Mouse (Mus musculus) CH12.LX (cell line): Measurements from ENCODE around the gene Srf. TPM values are rescaled to one million over a fixed set of nuclear protein-coding genes. Genes with fewer than 3 reads are reported as not detected.

Experiments used
- DNase-seq: peaks from one replicate; pipeline ENCODE4 v3.0.0-alpha.2; 2013; ENCODE audit errors: extremely low read depth
- H3K27ac ChIP-seq: 2 replicates; pipeline ENCODE4 v1.5.1; 2012; ENCODE audit warnings: low read depth, mild to moderate bottlenecking, control low read depth, moderate library complexity; ENCODE audit not compliant: insufficient read depth
- H3K27me3 ChIP-seq: replicated peaks from 2 replicates; pipeline ENCODE3; 2012; ENCODE audit warnings: inconsistent platforms
- H3K36me3 ChIP-seq, 2 experiments: replicated peaks in 1 of 2; 2 replicates each; pipeline versions ENCODE3 to v1.6.1; 2012; ENCODE audit warnings: inconsistent platforms in 1 of 2, low read length in 1 of 2, mild to moderate bottlenecking in 1 of 2, mixed read lengths in 1 of 2, moderate library complexity in 1 of 2; ENCODE audit not compliant: control insufficient read depth in 1 of 2, insufficient read depth in 1 of 2
- H3K4me1 ChIP-seq, 2 experiments: 2 replicates each; pipeline ENCODE4 v1.6.1; 2012; ENCODE audit warnings: inconsistent platforms in 1 of 2, moderate library complexity in 1 of 2; ENCODE audit not compliant: insufficient read depth in 2 of 2, control insufficient read depth in 1 of 2
- H3K4me2 ChIP-seq: 2 replicates; pipeline ENCODE4 v1.6.1; 2012; ENCODE audit warnings: low read depth, mild to moderate bottlenecking, control low read depth; ENCODE audit not compliant: poor library complexity, insufficient read depth, severe bottlenecking
- H3K4me3 ChIP-seq, 3 experiments: fragments of 150-350 bp in 1 of 3; sonication (generic) in 1 of 3; replicated peaks in 1 of 3; 2 replicates each; pipeline versions ENCODE3 to v1.5.1; 2011 to 2012; ENCODE audit warnings: low read depth in 2 of 3, low read length in 2 of 3, mild to moderate bottlenecking in 2 of 3, moderate library complexity in 2 of 3, control low read depth in 1 of 3, improper control_type of control experiment in 1 of 3, inconsistent platforms in 1 of 3, mixed read lengths in 1 of 3; ENCODE audit not compliant: poor library complexity in 1 of 3
- H3K79me2 ChIP-seq: replicated peaks from 2 replicates; pipeline ENCODE4 v1.6.1; 2012; ENCODE audit warnings: mild to moderate bottlenecking, moderate library complexity; ENCODE audit not compliant: control insufficient read depth, poor library complexity, insufficient read depth, severe bottlenecking; ENCODE audit errors: extremely low read depth
- H3K9ac ChIP-seq: 2 replicates; pipeline ENCODE4 v1.6.1; 2012; ENCODE audit warnings: low read depth, mild to moderate bottlenecking, control low read depth, moderate library complexity; ENCODE audit not compliant: insufficient read depth
- H3K9me3 ChIP-seq: replicated peaks from 2 replicates; pipeline ENCODE3; 2012; ENCODE audit warnings: low read length, inconsistent platforms, mixed read lengths
- E2F4 ChIP-seq: IDR thresholded peaks from 2 replicates; pipeline ENCODE4 v1.6.1; 2011; ENCODE audit warnings: low read depth, low read length, improper control_type of control experiment; ENCODE audit not compliant: insufficient replicate concordance
- GABPA ChIP-seq: IDR thresholded peaks from 2 replicates; pipeline ENCODE4 v1.6.1; 2012; ENCODE audit warnings: low read depth, low read length, improper control_type of control experiment, inconsistent platforms; ENCODE audit not compliant: insufficient replicate concordance
- HCFC1 ChIP-seq: IDR thresholded peaks from 2 replicates; pipeline ENCODE4 v1.6.1; 2012; ENCODE audit warnings: low read depth, mild to moderate bottlenecking, inconsistent platforms, low read length, improper control_type of control experiment
- IRF4 ChIP-seq: IDR thresholded peaks from 2 replicates; pipeline ENCODE4 v1.6.1; 2014; ENCODE audit warnings: low read depth, mild to moderate bottlenecking, inconsistent platforms, low read length, improper control_type of control experiment
- MAZ ChIP-seq: IDR thresholded peaks from 2 replicates; pipeline ENCODE4 v1.6.1; 2012; ENCODE audit warnings: low read depth, mild to moderate bottlenecking, inconsistent platforms, low read length, improper control_type of control experiment, moderate library complexity
- PAX5 ChIP-seq: IDR thresholded peaks from 2 replicates; pipeline ENCODE4 v1.6.1; 2012; ENCODE audit warnings: low read length, inconsistent platforms, mixed read lengths
- ZC3H11A ChIP-seq: IDR thresholded peaks from 2 replicates; pipeline ENCODE4 v1.6.1; 2012; ENCODE audit warnings: low read depth, mild to moderate bottlenecking, inconsistent platforms, low read length, improper control_type of control experiment
- ZKSCAN1 ChIP-seq: IDR thresholded peaks from 2 replicates; pipeline ENCODE4 v1.6.1; 2012; ENCODE audit warnings: low read depth, inconsistent platforms, low read length, improper control_type of control experiment, borderline replicate concordance
- ZMIZ1 ChIP-seq: IDR thresholded peaks from 2 replicates; pipeline ENCODE4 v1.6.1; 2012; ENCODE audit warnings: low read depth, mild to moderate bottlenecking, inconsistent platforms, low read length, improper control_type of control experiment
- dilution Hi-C: fragments of 300-500 bp; cut with MboI; formaldehyde crosslinking; loops from 2 replicates; pipeline ENCODE4 v1.14.3; 2020; ENCODE audit warnings: low sequenced_read_pairs; ENCODE audit not compliant: extremely low pct_unique_long_range_greater_than_20kb, extremely low pct_ligation_motif_present
- in situ Hi-C: fragments of 300-500 bp; cut with MboI; formaldehyde crosslinking; loops from 3 replicates; pipeline ENCODE4 v1.14.3; 2019; ENCODE audit warnings: low sequenced_read_pairs, low pct_ligation_motif_present, low pct_unique_long_range_greater_than_20kb, mixed read lengths
- polyA plus RNA-seq: library from polyadenylated mRNA; unstranded; fragments of >175 nt; gene quantifications from 2 replicates; pipeline ENCODE4 v1.2.1, GENCODE M21; 2012; ENCODE audit warnings: low read depth; ENCODE audit not compliant: insufficient read length
- total RNA-seq, 2 experiments: library from RNA; depleted of rRNA; stranded (reverse); fragments of 300-350 nt in 1 of 2; fragments of >200 nt in 1 of 2; gene quantifications; 2 replicates each; pipeline ENCODE4 v1.2.3; 2012 to 2014

The Srf gene
- total and polyA plus RNA-seq, 3 experiments = 38.2 to 81.6 (median 54.5) TPM

- H3K9me3 ChIP-seq = no peaks in the 10 kb centered on the region
- no peak for DNase-seq
- TF ChIP-seq IRF4 = no peak
- no peak for TF ChIP-seq ZC3H11A
- TF ChIP-seq, all 38 proteins: peak for 0
- H3K27me3 ChIP-seq = no peaks in the 10 kb centered on the region
- H3K9ac ChIP-seq = no peak overlapping the region
- H3K36me3 ChIP-seq = no peaks in the 10 kb centered on the region
- no peaks in the 10 kb centered on the region for H3K4me1 ChIP-seq
- H3K4me3 ChIP-seq = no peak overlapping the region
- in situ Hi-C loops (no loop called here), dilution Hi-C loops (no loop called here)
- H3K4me2 ChIP-seq = no peak overlapping the region
- H3K79me2 ChIP-seq = no peaks in the 10 kb centered on the region
- no peak overlapping the region for H3K27ac ChIP-seq
Observed at GRCm38 (mm10) chr17:46597956-46598355, 42.0 kb upstream of the Srf start.

DNA sequence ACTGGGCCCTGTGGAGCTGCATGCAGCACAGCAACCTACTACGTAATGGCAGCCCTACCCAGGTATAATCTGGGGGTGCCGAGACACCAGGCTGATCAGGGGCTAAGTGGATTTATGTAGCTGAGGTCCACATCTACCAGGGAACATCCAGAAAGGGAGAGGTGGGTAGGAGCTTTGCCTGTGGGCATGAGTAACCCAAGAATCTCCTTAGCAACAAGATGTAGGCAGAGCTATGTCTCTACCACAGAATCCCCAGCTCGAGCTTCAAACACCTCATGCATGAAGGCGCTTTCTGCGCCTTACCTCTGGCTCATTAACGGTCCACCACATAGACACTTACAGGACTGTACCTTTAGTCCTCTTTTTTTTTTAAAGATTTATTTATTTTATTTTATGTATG is 39.4 kb upstream of the Srf start:
- no peak overlapping the region for H3K9ac ChIP-seq
- TF ChIP-seq ZKSCAN1 = no peak
- TF ChIP-seq GABPA = no peak
- TF ChIP-seq MAZ = no peak
- no peak for TF ChIP-seq PAX5
- TF ChIP-seq HCFC1 = no peak
- TF ChIP-seq ZMIZ1 = no peak
- in situ Hi-C loops (no loop called here), dilution Hi-C loops (no loop called here)
- no peaks in the 10 kb centered on the region for H3K79me2 ChIP-seq
- H3K27ac ChIP-seq = no peak overlapping the region
- H3K27me3 ChIP-seq = no peaks in the 10 kb centered on the region
- H3K4me2 ChIP-seq = no peak overlapping the region
- no peak overlapping the region for H3K4me3 ChIP-seq
- DNase-seq = no peak
- H3K4me1 ChIP-seq = no peaks in the 10 kb centered on the region
- no peaks in the 10 kb centered on the region for H3K9me3 ChIP-seq
- no peaks in the 10 kb centered on the region for H3K36me3 ChIP-seq

DNA sequence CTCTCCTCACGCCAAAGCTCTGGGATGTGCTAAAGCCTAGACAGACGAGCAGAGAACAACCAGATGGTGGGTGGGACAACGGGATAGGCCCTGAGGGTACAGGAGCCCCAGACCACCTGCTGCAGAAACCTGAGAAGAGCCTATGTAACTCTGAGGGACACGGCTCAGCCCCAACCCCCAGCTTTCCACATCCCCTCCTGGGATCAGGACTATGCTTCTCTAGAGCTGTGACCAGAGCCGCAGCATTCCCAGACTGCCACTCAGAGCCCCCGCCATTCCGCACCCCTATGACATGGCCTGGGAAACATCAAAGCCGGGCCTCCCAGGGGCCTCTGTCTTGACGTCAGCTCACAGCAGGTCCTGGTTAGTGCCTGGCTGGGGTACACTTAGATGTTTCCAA is 38.6 kb upstream of the Srf start:
- no peaks in the 10 kb centered on the region for H3K36me3 ChIP-seq
- no peaks in the 10 kb centered on the region for H3K4me1 ChIP-seq
- DNase-seq = no peak
- dilution Hi-C loops (no loop called here), in situ Hi-C loops (no loop called here)
- H3K79me2 ChIP-seq = no peaks in the 10 kb centered on the region
- H3K4me3 ChIP-seq = no peak overlapping the region
- H3K27ac ChIP-seq = no peak overlapping the region
- no peaks in the 10 kb centered on the region for H3K9me3 ChIP-seq
- TF ChIP-seq E2F4 = no peak
- no peak overlapping the region for H3K9ac ChIP-seq
- no peak overlapping the region for H3K4me2 ChIP-seq
- H3K27me3 ChIP-seq = no peaks in the 10 kb centered on the region
